Mouse (Mus musculus) forebrain, embryonic 12.5 days (tissue): ENCODE results near the gene Adam29. TPM values are rescaled to one million over a fixed set of nuclear protein-coding genes. Genes with fewer than 3 reads are reported as not detected.

Source experiments
- ATAC-seq: fragments of 200-750 bp; cut with Nextera tagmentation; 2 replicates; pipeline ENCODE4 v1.8.0; 2017; ENCODE audit warnings: moderate TSS enrichment; ENCODE audit not compliant: low FRiP score
- H3K27ac ChIP-seq: fragments of 300-500 bp; sonication (generic); 2 replicates; pipeline ENCODE4 v1.5.1; 2016; ENCODE audit warnings: mild to moderate bottlenecking
- H3K27me3 ChIP-seq: fragments of 300-500 bp; sonication (generic); 2 replicates; pipeline ENCODE4 v1.6.1; 2016; ENCODE audit warnings: mild to moderate bottlenecking
- H3K36me3 ChIP-seq: fragments of 300-500 bp; sonication (generic); replicated peaks from 2 replicates; pipeline ENCODE4 v1.6.1; 2016; ENCODE audit warnings: mild to moderate bottlenecking
- H3K4me1 ChIP-seq: fragments of 300-500 bp; sonication (generic); 2 replicates; pipeline ENCODE4 v1.6.1; 2016
- H3K4me2 ChIP-seq: fragments of 300-500 bp; sonication (generic); 2 replicates; pipeline ENCODE4 v1.6.1; 2016; ENCODE audit warnings: mild to moderate bottlenecking, moderate library complexity
- H3K4me3 ChIP-seq: fragments of 300-500 bp; sonication (generic); replicated peaks from 2 replicates; pipeline ENCODE4 v1.5.1; 2016; ENCODE audit warnings: mild to moderate bottlenecking
- H3K9ac ChIP-seq: fragments of 300-500 bp; sonication (generic); 2 replicates; pipeline ENCODE4 v1.6.1; 2016; ENCODE audit warnings: mild to moderate bottlenecking
- H3K9me3 ChIP-seq: fragments of 300-500 bp; sonication (generic); 2 replicates; pipeline ENCODE4 v1.6.1; 2016
- WGBS: fragments of 180-500 bp; shearing (Covaris S2); methylation state at CpG from one replicate; pipeline ENCODE4 v1.1.7; 2016; 5-methylcytosine and 5-hydroxymethylcytosine counted together
- polyA plus RNA-seq: library from polyadenylated mRNA; unstranded; fragments of >200 nt; fragmentation: Nextera tagmentation; extraction: Ambion mirVana; gene quantifications from 2 replicates; pipeline ENCODE4 v1.2.1, GENCODE M21; 2016

Gene Adam29
- not detected in 2 replicates for polyA plus RNA-seq

DNA sequence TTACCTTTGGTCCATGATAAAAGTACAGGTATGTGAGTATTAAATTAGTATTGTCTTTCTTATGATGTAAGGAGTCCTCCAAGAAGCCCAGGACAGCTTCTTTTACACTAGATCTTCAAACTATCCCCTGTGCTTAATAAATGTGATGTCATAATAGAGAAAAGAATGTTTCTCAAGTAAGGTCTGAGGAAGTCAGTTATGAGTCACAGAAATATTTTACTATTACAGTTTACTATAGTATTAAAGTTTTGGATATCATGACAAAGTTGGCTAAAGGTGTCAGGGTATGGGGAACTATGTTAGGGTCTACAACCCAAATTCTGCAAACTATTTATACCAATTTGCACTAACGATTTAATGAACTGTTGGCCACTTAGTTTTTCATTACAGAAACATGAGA, at the start of gene Adam29:
TSS of gene Adam29 (minus strand) at position 101 of the 400 bp plus-strand sequence.
- Histone ChIP-seq H3K4me3 (no peak within 1 kb of the TSS), H3K4me1 (no peaks in the 10 kb centered on the region), H3K9me3 (no peaks in the 10 kb centered on the region), H3K4me2 (no peak within 1 kb of the TSS), H3K36me3 (no peaks in the 10 kb centered on the region), H3K27ac (no peak within 1 kb of the TSS), H3K9ac (no peak within 1 kb of the TSS), H3K27me3 (no peaks in the 10 kb centered on the region)
- no peak for ATAC-seq
- WGBS, result 89% methylated on average over 1 of the region's 1 CpGs

DNA sequence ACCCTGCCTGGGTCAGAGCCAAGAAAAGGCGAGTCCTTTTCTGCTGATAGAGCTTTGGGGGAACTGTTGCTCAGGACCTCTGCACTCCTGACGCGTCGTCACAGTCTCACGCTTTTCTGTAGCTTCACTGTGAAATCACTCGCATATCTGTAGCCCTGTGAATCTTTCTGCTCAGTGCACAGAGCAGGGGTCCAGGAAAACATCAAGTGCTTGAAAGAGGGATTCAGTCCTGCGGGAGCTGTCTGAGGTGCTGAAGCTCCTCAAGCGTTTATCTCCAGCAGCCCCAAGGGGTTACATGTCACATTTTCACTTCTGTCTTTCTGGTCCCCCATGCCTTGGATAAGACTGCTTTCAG, 33.8 kb upstream of the Adam29 start:
- Histone ChIP-seq H3K4me1 (peaks cover 13% of the 10 kb centered on the region), H3K36me3 (no peaks in the 10 kb centered on the region), H3K27ac (no peak overlapping the region), H3K9me3 (no peaks in the 10 kb centered on the region), H3K4me3 (peak overlapping the region; percentile 37), H3K27me3 (no peaks in the 10 kb centered on the region), H3K4me2 (peak overlapping the region; percentile 65), H3K9ac (0 out of 2 replicates have a peak overlapping the region, but pooled peaks have one; percentile 33)
- WGBS, result 2% methylated on average over 8 of the region's 8 CpGs
- peak; percentile 82 for ATAC-seq

GRCm38 (mm10) chr8:55939870-55940525, 33.2 kb upstream of the Adam29 start, which contains the start of gene Glra3:
TSS of gene Glra3 (plus strand) at chr8:55940460.
- H3K9ac ChIP-seq, result 0 out of 2 replicates have a peak within 1 kb of the TSS, but pooled peaks have one; percentile 33
- H3K27me3 ChIP-seq, result no peaks in the 10 kb centered on the region
- H3K4me2 ChIP-seq, result peak within 1 kb of the TSS; percentile 65
- ATAC-seq, result peak; percentile 98
- H3K4me1 ChIP-seq, result peaks cover 13% of the 10 kb centered on the region
- peak within 1 kb of the TSS; percentile 37 for H3K4me3 ChIP-seq
- no peaks in the 10 kb centered on the region for H3K9me3 ChIP-seq
- no peaks in the 10 kb centered on the region for H3K36me3 ChIP-seq
- 6% methylated on average over 11 of the region's 11 CpGs for WGBS
- no peak within 1 kb of the TSS for H3K27ac ChIP-seq

Other genes starting within 250 kb of the Adam29 start
- gene Glra3, start 33.5 kb upstream of the Adam29 start, polyA plus RNA-seq, result 0.09 and 0.11 TPM in 2 replicates